Mouse (Mus musculus) adrenal gland, postnatal 4 days (tissue): Measurements from ENCODE around the gene Tmcc3. TPM values are rescaled to one million over a fixed set of nuclear protein-coding genes. Genes with fewer than 3 reads are reported as not detected.

Experiments used
- DNase-seq, 2 experiments: peaks; one replicate each; pipeline ENCODE4 v3.0.0; 2021 to 2022; ENCODE audit warnings: low spot score in 2 of 2, mixed read lengths in 2 of 2
- total RNA-seq, 2 experiments: library from RNA; stranded (reverse); gene quantifications; 2 replicates each; pipeline ENCODE4 v1.2.3; 2021

Gene Tmcc3
- total RNA-seq, 2 experiments from 2014 or later: 23.7 to 23.9 TPM

DNA sequence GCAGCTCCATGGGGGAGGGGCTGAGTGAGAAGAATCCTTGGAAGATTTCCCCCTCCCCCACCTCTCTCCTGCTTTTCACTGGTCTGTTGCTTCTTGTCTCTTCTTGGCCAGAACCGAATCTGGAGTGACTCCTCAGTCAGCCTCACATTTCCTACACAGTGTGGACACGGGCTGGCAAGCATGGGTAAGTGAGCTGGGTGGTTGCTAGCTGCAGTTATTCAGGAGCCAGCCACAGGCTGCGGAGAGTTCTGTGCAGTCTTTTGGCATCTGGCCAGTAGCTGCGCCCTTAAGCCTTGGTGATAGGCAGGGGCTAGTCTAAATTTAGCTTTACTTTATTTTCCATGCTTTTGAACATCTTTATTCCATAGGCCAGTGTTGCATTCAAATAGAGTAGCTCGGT, 18.2 kb downstream of the Tmcc3 start:
- DNase-seq: no peak

DNA sequence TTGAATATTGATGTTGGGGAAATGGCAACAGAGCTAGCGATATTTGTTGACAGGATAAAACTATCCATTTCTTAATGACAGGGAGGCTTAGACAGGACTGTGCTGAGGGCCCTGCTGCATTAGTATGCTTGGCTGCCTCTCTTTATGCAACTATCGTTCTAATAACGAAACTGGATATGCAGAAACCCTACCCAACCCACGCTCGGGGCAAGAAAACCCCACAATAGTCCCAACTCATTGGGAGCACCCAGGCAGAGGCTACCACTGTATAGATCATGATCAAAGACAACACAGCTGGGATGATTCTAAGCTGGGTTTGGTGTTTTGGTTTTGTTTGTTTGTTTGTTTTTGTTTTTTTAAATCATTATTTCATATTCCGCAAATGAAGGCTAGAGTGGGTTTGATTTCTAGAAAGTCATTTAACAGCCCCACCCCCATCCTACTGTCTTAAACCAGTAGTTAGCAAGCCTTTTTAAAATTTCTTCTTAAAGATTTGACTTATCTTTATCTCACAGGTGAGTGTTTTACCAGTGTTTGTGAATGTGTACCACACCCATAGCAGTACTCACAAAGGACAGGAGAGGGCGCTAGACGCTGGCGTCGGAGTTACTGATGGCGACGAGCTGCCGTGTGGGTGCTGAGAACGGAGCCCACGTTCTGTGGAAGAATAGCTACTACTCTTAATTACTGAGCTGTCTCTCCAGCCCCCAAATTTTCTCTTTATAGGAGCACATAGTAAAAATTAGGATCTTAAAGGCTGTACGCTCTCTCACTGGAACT, 20.8 kb downstream of the Tmcc3 start:
- no peak for DNase-seq

DNA sequence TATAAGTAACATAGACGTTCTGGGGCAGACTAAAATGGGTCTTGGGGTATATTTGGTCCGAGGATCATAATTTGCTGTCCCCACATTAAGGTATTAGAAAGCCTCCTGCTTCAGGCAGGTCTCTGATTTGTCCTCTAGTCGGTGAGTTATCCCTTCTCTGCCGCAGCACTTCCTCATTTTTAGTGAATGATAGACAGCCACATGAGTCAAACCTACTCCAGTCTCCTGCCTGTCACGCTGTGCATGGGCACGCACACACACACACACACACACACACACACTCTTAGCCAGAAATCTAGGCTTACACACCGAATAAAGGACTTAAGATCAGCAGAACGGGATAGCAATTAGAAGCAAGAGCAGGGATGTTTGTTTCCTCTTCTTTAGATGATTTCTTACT, 21.6 kb downstream of the Tmcc3 start:
- no peak for DNase-seq

DNA sequence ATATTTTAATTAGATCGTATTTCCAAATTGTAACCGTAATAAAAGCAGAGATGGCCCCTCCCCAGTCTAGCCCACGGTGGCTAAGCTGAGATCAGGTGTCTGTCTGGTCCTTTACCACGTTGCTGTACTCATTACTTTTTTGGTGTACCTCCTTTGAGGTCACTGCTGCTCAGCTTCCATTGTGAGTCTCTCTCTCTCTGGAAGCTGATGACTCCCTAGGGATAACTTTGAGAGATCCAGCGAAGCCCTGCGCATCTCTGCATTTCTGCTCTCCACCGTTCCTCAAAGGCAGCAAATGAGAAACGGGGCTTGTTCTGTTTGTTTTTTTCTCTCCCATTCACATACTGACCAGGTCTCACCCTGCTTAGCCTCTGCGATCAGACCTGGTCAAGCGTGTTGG, 23.3 kb downstream of the Tmcc3 start:
- no peak for DNase-seq

DNA sequence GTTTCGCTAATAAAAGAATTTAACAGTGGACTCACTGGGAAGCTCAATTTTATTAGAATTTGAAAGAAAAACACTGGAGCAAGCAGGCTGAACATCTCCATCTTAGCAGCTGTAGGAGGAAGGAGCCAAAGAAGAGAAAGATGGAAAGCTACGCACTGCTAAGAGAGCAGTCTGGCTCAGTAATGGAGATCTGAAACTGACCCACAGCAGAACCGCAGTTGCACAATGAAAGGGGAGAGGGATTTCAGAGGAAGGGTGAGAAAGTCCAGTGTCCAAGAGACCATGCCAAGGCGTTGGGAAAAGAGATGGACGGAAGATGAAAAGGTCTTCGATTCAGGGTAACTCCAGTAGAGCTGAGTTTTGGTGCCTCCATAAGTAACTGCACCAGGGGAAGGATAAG, 24.3 kb downstream of the Tmcc3 start:
- no peak for DNase-seq

DNA sequence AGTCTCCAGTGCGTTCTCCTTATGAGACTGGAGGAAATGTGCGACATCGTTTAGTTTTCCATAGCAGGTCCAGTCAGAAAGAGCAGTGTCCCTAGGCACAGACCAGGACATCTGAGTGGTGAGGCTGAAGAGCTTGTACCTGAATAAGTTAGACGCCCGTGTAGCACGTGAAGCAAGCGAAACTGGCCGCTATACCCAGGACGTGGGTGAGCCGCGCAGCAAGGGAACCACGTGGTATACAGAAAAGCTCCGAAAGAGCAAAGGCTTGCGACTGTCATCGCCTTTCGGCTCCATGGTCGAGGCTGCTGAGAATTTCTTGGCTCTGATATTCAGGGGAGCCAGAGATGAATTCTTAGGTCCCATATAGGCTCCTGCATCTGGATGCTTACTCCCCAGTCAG, 29.8 kb downstream of the Tmcc3 start:
- no peak for DNase-seq

DNA sequence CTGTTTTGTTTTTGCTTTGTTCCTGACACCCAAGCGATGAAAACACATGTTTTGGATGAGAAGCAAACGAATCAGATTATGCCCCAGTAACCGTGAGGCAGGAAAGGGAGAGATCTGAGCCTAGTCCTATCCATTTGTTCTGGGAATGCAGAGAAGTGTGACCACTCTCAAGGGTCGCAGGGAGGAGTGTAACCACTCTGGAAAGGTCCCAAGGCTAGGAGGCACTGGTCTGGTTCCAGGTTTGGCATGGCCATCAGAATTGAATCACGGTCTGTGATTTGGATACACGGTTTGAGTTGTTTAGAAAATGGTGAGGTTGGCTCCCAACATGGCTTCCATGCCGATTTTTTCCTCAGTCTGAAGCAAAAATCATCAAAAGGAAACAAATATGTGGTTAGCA, 30.5 kb downstream of the Tmcc3 start:
- DNase-seq: no peak

DNA sequence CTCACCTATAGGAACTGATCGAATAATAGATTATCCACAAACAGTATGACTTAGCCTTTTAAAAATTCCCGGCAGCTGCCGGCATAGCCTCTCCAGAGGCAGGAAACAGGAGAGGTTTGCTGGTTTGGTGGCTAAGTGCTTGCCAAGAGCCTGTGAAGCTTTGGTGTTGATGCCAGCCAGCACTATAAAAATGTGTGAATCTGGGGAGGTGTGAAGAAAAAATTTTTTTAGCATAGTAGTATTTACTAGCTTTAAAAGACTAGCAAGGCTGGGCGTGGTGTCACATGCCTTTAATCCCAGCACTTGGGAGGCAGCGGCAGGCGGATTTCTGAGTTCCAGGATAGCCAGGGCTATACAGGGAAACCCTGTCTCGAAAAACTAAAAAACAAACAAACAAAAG, 31.8 kb downstream of the Tmcc3 start:
- DNase-seq: no peak

DNA sequence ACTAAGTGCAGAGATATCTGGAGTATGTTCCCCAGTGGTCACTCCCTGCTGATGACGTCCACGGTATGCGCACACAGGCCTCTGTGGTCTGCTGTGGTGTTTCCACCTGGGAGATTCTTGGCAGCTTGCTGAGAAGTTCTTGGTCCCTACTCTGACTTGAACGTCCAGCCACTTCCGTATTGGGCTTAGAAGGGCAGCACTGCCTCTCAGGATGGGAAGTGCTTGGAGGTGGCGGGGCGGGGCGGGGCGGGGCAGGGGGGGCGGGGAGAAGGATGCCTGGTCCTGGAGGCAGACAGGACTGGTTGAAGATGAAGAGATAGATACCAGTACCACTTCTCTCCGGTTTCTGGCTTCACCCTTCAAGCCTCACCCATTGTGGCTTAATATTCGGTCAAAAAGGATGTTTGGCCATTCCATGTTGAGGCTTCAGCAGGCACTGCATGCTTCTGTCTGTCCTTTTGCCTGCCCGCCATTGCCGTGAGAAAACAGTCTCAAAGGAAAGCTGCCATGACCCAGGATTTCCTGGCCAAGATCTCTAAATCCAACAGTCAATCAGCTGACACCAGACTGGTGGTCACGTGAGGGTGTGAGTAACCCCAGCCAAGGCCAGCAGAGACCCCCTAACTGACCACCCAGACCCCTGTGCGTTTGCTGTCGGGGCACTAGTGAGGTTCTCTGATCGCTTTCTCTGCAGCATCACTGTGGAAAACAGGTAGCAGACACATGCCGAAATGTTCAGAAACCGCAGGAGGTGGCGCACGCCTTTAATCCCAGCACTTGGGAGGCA, 33.1 kb downstream of the Tmcc3 start:
- DNase-seq: no peak

DNA sequence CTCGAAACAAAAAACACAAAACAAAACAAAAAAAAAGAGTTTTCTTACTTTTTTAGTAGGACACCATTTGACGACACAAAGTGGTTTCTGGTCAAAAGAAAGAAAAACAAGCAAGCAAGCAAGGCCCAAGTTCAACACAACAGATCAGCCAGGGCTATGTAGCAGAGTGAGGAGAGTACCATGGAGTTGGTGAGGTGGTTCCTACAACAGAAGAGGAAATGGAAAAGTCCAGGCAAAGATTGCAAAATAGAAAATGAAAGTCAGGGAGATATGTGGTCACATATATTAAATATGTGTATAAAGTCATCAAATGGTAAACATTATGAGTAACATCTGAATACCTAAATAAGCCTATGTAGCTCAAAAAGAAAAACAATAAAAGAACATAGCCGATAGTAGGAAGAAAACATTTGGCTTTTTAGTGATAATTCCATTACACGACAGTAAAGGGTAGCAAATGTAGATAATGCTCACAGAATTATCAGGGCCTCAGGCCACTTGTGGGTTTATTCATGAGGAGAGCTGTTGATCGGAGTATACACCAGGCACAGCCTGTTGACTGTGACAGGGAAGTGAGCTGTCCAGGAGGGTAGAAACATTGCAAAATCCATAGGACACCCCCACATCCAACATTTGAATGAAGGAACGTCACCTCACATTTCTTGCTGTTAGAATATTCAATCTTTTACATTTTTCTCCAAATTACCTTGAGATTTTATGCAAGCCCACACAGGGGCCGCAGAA, 33.9 kb downstream of the Tmcc3 start:
- DNase-seq: no peak

DNA sequence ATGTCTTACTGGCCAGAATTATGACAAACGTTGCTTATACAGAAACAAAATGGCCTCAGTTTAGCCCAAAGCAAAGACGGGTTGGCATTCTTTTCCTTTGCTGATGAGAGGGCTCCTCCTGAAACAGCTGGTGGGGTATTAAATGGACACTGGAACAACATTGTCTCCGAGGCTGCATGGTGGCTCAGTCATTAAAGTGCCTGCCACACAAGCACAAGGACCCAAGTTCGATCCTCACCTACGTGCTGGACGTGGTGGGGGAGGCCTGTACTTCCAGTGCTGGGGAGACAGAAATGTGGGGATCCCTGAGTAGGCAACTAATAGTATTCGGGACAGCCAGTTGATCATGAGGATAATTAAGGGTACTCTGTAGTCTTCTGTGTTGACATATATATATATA, 34.8 kb downstream of the Tmcc3 start:
- no peak for DNase-seq

DNA sequence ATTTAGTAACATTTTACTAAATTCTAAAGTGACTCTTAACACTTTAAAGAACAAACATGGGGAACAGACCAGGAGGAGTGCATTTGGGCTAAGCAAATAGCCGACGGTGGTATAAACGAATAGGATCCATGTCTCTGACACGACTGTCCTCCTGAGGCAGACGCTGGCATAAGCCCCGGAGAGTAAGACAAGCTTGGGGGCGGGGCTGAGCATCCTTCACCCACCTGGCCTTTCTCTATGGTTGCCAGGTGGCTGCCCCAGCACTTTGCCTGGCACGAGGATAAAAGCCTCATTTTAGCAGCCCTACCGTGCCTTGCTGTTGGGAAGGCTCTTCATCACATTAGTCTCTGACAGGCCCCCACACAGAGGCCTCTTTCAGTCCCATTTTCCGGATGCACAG, 35.5 kb downstream of the Tmcc3 start:
- DNase-seq: no peak

DNA sequence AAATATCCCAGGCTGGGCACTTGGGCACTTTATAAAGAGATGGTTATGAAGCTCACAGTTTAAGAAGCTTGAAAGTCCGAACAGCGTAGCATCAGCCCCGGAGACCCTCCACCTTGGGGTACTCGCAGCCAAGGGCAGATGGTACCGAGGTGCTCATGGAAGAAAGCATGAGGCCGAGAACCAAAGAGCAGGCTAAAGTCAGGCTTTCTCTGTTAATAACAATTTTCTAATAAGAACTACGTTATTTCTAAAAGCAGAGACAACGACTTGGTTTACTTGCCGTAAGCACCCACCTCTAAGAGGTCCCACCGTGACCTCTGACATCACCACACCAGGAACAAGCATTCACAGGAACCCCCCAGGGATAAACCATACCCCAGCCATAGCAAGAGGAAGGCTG, 36.2 kb downstream of the Tmcc3 start:
- no peak for DNase-seq

DNA sequence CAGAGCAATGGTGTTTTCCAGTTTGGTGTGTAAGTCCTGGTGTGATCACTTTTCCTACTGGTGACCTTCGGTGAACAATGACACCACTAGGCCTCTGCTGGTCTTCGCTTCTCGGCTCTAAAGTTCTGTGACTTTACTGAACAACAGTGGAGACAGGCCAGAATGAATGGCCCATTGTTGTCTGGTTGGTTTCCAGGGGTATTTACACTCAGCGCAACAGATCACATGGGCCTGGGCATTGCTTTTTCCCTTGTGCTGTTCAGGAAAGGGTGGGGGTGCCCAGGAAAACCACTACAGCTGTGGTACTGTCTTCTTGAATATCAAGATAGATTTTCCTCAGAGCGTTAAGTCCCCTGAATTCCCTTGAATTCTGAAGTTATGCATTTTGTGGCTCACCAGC, 38.5 kb downstream of the Tmcc3 start:
- no peak for DNase-seq

DNA sequence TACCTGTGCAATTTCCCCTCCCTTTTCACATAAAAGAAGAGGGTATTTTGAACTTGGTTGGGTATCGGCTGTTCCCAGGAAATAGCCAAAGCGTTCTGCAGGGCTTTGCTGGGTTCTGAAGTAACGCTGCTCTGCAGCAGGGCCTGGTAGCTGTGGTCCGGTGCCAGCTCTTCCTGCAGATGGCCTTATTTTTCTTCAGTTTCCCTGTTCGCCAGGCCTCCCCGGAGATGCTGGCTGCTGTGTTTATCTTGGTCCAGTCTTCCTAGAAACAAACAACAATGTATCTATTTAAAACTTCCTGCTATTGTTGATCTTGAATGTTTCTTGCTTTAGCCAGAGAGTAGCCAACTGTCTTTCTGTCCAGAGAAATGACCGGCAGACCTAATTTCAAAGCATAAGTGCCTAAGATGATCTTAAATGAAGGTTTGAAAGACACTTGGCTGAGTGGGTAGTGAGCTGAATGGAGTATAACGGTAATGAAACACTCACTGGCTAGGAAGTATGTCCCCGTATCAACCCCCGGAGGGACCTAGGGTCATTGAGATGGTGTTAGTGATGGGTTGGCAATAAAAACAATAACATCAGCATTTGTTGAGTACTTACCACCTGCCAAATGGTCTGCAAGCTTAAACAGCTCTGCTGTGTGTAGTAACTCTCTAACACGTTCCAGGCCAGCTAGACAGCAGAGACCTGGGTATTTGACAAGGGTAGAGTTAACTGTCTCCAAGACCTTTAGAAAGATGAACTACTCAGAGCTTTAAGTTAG, 39.3 kb downstream of the Tmcc3 start:
- DNase-seq: no peak

DNA sequence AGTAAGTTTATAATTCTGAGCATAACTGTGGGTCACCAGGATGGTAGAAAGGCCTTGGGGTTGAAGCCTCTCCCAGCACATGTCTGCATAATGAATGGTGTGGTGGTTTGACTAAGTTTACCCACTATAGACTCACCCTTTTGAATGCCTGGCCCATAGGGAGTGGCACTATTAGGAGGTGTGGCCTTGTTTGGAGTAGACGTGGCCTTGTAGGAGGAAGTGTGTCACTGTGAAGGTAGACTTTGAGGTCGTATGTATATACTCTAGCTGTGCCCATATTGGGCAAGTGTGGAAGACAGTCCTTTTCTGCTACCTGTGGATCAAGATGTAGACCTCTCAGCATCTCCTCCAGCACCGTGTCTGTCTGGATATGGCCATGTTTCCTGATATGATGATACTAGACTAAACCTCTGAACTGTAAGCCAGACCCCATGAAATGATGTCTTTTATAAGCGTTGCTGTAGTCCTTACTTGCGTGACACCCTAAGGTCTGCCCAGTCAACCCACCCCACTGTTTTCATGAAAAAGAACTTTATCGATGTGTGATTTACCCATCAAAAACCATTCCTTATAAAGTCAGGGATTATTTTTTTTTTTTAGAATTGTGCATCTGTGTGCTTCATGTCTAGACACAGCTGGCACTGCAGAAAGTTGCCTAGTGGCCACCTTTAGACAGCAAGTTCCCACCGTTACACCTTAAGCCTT, 40.6 kb downstream of the Tmcc3 start:
- DNase-seq: no peak

DNA sequence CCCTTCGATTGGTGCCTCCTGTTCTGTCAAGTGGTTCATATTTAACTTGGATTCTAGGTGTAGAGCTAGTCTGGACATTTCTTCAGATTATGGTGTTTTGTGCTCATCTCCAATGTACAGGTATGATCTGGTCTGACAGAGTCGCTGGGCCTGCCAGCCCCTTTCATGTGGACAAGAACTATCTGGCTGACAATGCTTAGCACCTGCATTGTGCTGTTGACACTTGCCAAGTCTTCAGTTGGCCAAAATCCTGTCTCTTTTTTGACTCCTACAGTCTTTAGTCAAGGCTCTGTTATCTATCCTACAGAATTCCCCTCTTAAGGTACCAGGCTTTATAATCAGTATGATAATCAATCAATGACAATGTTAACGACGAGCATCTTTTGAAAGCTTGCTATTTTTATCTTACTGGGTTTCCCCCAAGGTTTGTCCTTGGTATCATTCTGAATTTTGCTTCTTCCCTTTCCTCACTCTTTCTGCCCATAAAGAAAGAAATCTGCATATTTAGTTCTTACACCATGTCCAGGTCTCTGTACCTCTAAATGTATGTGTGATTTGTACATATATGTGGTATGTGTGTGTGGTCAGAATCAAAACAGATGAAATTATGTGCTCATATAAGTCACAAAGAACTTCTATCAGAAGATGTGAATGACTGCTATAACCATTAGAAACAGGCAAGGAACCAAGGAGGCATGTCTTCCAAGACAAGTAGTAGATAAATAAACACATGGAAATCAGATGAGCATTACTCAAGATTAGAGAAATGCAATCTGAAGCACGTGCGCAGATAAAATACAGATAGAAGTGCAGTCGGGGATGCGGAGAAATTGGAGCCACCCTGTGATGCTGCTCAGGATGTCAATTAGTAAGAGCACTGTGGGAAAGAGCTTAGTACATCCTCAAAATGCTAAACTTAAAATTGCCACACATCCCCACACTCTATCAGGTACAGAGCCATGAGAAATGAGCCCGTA, 41.4 kb downstream of the Tmcc3 start:
- no peak for DNase-seq

DNA sequence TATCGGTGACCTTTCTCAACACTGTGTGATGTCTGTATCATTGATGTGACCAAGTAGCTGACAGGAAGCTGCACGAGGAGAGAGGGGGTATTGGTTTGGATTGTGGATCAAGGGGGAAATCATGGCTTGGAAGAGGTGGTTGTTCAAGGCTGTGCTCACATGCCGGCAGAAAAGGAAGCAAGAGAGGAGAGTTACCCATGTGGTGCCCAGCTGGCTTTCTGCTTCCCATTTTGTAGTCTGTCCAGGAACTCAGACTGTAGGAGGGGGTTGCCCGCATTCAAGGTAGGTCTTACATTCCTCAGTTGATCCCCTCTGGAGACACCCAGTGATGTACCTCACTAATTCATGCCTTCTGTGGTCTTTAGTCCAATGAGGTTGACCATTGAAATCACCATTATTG, 42.3 kb downstream of the Tmcc3 start:
- DNase-seq: no peak

DNA sequence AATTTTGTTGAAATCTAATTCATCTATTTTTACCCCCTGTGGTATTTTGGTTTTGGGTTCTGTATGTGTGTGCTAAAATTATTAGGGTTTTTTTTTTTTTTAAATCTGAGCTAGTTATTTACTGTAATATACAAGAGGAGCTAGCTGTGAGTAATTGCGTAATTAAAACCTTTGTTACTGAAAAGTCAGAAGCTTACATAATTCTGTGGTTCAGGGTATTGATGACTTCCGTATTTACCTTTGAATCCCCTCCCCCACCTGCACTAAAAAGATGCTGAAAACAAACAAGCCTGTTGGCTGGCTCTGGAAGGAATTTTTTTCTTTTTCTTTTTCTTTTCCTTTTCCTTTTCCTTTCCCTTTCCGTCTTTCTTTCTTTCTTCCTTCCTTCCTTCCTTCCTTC, 42.7 kb downstream of the Tmcc3 start:
- DNase-seq: no peak
